Mouse (Mus musculus) frontal cortex, postnatal 14 days (tissue): Measurements from ENCODE around the gene Nle1.
"Not testable (repeated sequence)": the region's sequence is repeated elsewhere in the genome, so short reads cannot be mapped to it uniquely, and the experiment has no call there.

Source experiments
- DNase-seq, 2 experiments: peaks; one replicate each; pipeline ENCODE4 v3.0.0; 2022; ENCODE audit warnings: low spot score in 2 of 2

Gene Nle1

GRCm38 (mm10) chr11:82907651-82908607 lies at the start of gene Nle1:
TSS of gene Nle1 (minus strand) at chr11:82908411.
- peak; percentile 79 to 92 for DNase-seq

- DNase-seq = no peak
Observed at GRCm38 (mm10) chr11:82956925-82957324, 48.7 kb upstream of the Nle1 start.

GRCm38 (mm10) chr11:82954631-82955030 lies 46.4 kb upstream of the Nle1 start:
- no peak for DNase-seq

GRCm38 (mm10) chr11:82952612-82953542 lies 44.7 kb upstream of the Nle1 start:
- DNase-seq = no peak

- no peak for DNase-seq
Observed at GRCm38 (mm10) chr11:82951865-82952611, 43.8 kb upstream of the Nle1 start.

GRCm38 (mm10) chr11:82950736-82951481 lies 42.7 kb upstream of the Nle1 start, which contains the start of gene Slfn5:
TSS of gene Slfn5 (plus strand) at chr11:82951349.
- DNase-seq = no peak

GRCm38 (mm10) chr11:82949036-82949435 lies 40.8 kb upstream of the Nle1 start:
- DNase-seq = no peak

GRCm38 (mm10) chr11:82947457-82947856 lies 39.2 kb upstream of the Nle1 start:
- DNase-seq = no peak

GRCm38 (mm10) chr11:82945636-82946035 lies 37.4 kb upstream of the Nle1 start:
- DNase-seq = no peak

GRCm38 (mm10) chr11:82943336-82943735 lies 35.1 kb upstream of the Nle1 start:
- DNase-seq = no peak

GRCm38 (mm10) chr11:82933186-82933585 lies 25.0 kb upstream of the Nle1 start:
- no peak for DNase-seq

GRCm38 (mm10) chr11:82931671-82932450 lies 23.6 kb upstream of the Nle1 start:
- not testable (repeated sequence) for DNase-seq

- DNase-seq = not testable (repeated sequence)
Observed at GRCm38 (mm10) chr11:82931161-82931560, 22.9 kb upstream of the Nle1 start.

- DNase-seq = not testable (repeated sequence)
Observed at GRCm38 (mm10) chr11:82930391-82930955, 22.3 kb upstream of the Nle1 start.

- DNase-seq = no peak
Observed at GRCm38 (mm10) chr11:82929633-82929950, 21.4 kb upstream of the Nle1 start.

- DNase-seq = no peak
Observed at GRCm38 (mm10) chr11:82928897-82929632, 20.9 kb upstream of the Nle1 start.

GRCm38 (mm10) chr11:82923910-82924309 lies 15.7 kb upstream of the Nle1 start:
- not testable (repeated sequence) for DNase-seq

- no peak for DNase-seq
Observed at GRCm38 (mm10) chr11:82921691-82922090, 13.5 kb upstream of the Nle1 start.

- DNase-seq = no peak
Observed at GRCm38 (mm10) chr11:82920768-82921167, 12.6 kb upstream of the Nle1 start.
